In genomic region chr4:137387482-137388058, GRCm38 (mm10) we compare ENCODE assay signal across 8 mouse cellular contexts. TPM values are rescaled to one million over a fixed set of nuclear protein-coding genes. Genes with fewer than 3 reads are reported as not detected.
DNase-seq lines count a peak whose midpoint lies in the region; ATAC-seq and TF ChIP-seq lines count a peak whose summit lies in the region.

No protein-coding gene starts in this region.

- DNase-seq in kidney, postnatal 14 days, result no peak
- DNase-seq in naive thymus-derived CD4-positive, alpha-beta T cell, adult 2 months (ENCODE audit: low read depth), result peak; percentile 53
- no peak for DNase-seq in left cerebral cortex, postnatal 4 days
- DNase-seq in spleen, postnatal 36 days (ENCODE audit: low spot score in 2 of 2), result no peak

- no peak for ATAC-seq in kidney, embryonic 15.5 days (replicated peaks; ENCODE audit: low FRiP score)
- no peak for ATAC-seq in intestine, postnatal 0 days
- no peak for ATAC-seq in monocyte, adult 5-6 weeks (replicated peaks; ENCODE audit: insufficient number of reproducible peaks, low FRiP score, low TSS enrichment, poor library complexity, severe bottlenecking)

- intact Hi-C loops in left cerebral cortex, postnatal 4 days (cut with DNase I), result no loop called here

- H3K4me1 ChIP-seq in kidney, embryonic 15.5 days, result peaks cover 11% of the 10 kb centered on the region
- H3K4me1 ChIP-seq in cortical plate, adult 2 months (ENCODE audit: control insufficient read depth, insufficient read depth, low read length), result peaks cover 2% of the 10 kb centered on the region; the same call in 1 of the 2 replicates
- H3K4me1 ChIP-seq in intestine, postnatal 0 days (replicated peaks; ENCODE audit: control insufficient read depth, insufficient read depth, low read length), result no peaks in the 10 kb centered on the region

- H3K36me3 ChIP-seq in kidney, embryonic 15.5 days, result 0 out of 2 replicates have a peak, but pooled peaks cover 7% of the 10 kb centered on the region
- H3K36me3 ChIP-seq in intestine, postnatal 0 days (ENCODE audit: control insufficient read depth, insufficient read depth), result no peaks in the 10 kb centered on the region

- TF ChIP-seq CTCF in cortical plate, adult 2 months (IDR thresholded peaks at IDR 0.05; ENCODE audit: extremely low read depth, insufficient read depth, low read length), result no peak
- TF ChIP-seq CTCF in intestine, postnatal 0 days (IDR thresholded peaks at IDR 0.05; ENCODE audit: low read depth), result no peak

- H3K27ac ChIP-seq in kidney, embryonic 15.5 days, result peak overlapping the region; percentile 96
- peak overlapping the region; percentile 81 for H3K27ac ChIP-seq in cortical plate, adult 2 months (ENCODE audit: insufficient read depth, low read length)
- H3K27ac ChIP-seq in intestine, postnatal 0 days (ENCODE audit: low read depth, low read length), result peak overlapping the region; percentile 97

- H3K27me3 ChIP-seq in kidney, embryonic 15.5 days, result no peaks in the 10 kb centered on the region
- no peaks in the 10 kb centered on the region for H3K27me3 ChIP-seq in intestine, postnatal 0 days (replicated peaks; ENCODE audit: control insufficient read depth, insufficient read depth, low read length)

- H3K4me2 ChIP-seq in kidney, embryonic 15.5 days, result peak overlapping the region; percentile 77
- peak overlapping the region; percentile 74 for H3K4me2 ChIP-seq in intestine, postnatal 0 days (replicated peaks; ENCODE audit: low read depth)

- TF ChIP-seq POLR2A in cortical plate, adult 2 months (IDR thresholded peaks at IDR 0.05; ENCODE audit: extremely low read depth, insufficient read depth, low read length), result no peak

- H3K9ac ChIP-seq in kidney, embryonic 15.5 days, result peak overlapping the region; percentile 79
- peak overlapping the region; percentile 57 for H3K9ac ChIP-seq in intestine, postnatal 0 days (ENCODE audit: low read depth, low read length)

- H3K9me3 ChIP-seq in kidney, embryonic 15.5 days (replicated peaks), result no peaks in the 10 kb centered on the region
- no peaks in the 10 kb centered on the region for H3K9me3 ChIP-seq in intestine, postnatal 0 days (ENCODE audit: control insufficient read depth)

- peak overlapping the region; percentile 66 for H3K4me3 ChIP-seq in kidney, embryonic 15.5 days (replicated peaks)
- H3K4me3 ChIP-seq in cortical plate, adult 2 months (ENCODE audit: insufficient read depth, low read length), result peak overlapping the region; percentile 83
- H3K4me3 ChIP-seq in intestine, postnatal 0 days (ENCODE audit: low read depth, low read length), result peak overlapping the region; percentile 52

- WGBS in kidney, embryonic 15.5 days, result 1% methylated on average over 20 of the region's 20 CpGs
- under 1% methylated on average over 20 of the region's 20 CpGs for WGBS in intestine, postnatal 0 days

RNA-seq across cellular contexts. Expression of gene Cela3a, which starts 22.0 kb away (rescaled TPM):
- polyA plus RNA-seq in kidney, embryonic 15.5 days (2015; fragmentation: Nextera tagmentation; extraction: Ambion mirVana), result not detected in 2 replicates
- not detected in 2 replicates for polyA plus RNA-seq in cortical plate, adult 2 months (2012; rRNA removed)
- not detected in 2 replicates for polyA plus RNA-seq in intestine, postnatal 0 days (2015; fragmentation: Nextera tagmentation; extraction: Ambion mirVana)
- not detected in 3 replicates for total RNA-seq in monocyte, adult 5-6 weeks (2017)
- not detected for total RNA-seq in left cerebral cortex, postnatal 4 days (2021)

RNA-seq across cellular contexts. Expression of gene Cdc42, which starts 30.1 kb away (rescaled TPM):
- 678 and 694 TPM in 2 replicates for polyA plus RNA-seq in kidney, embryonic 15.5 days (2015; fragmentation: Nextera tagmentation; extraction: Ambion mirVana)
- polyA plus RNA-seq in cortical plate, adult 2 months (2012; rRNA removed), result 383 and 397 TPM in 2 replicates
- polyA plus RNA-seq in intestine, postnatal 0 days (2015; fragmentation: Nextera tagmentation; extraction: Ambion mirVana), result 461 and 471 TPM in 2 replicates
- 966 to 1,065 TPM (median 980 TPM) in 3 replicates for total RNA-seq in monocyte, adult 5-6 weeks (2017)
- total RNA-seq in left cerebral cortex, postnatal 4 days (2021), result 100 to 1,000 TPM; 568 to 579 TPM

RNA-seq across cellular contexts. Expression of gene Cela3b, which starts 42.8 kb away (rescaled TPM):
- polyA plus RNA-seq in kidney, embryonic 15.5 days (2015; fragmentation: Nextera tagmentation; extraction: Ambion mirVana), result not detected in 2 replicates
- not detected in 2 replicates for polyA plus RNA-seq in cortical plate, adult 2 months (2012; rRNA removed)
- 9.1 and 13.6 TPM in 2 replicates for polyA plus RNA-seq in intestine, postnatal 0 days (2015; fragmentation: Nextera tagmentation; extraction: Ambion mirVana)
- total RNA-seq in monocyte, adult 5-6 weeks (2017), result not detected in 3 replicates
- total RNA-seq in left cerebral cortex, postnatal 4 days (2021), result not detected
